Mouse (Mus musculus): ENCODE measurements around the gene Tmem229b.

Gene Tmem229b

GRCm38 (mm10) chr12:78915561-78915960, 91.9 kb downstream of the Tmem229b start:
- in situ Hi-C loops (cut with MboI; ENCODE audit: unreplicated experiment in 2 of 2) = loop anchor here (5.0 to 25.0 kb wide), 7 partner anchors 177 to 1921 kb away; no protein-coding TSS in a partner anchor

- in situ Hi-C loops (cut with MboI; ENCODE audit: unreplicated experiment in 2 of 2) = loop anchor here (10.0 to 25.0 kb wide), 4 partner anchors 840 to 1920 kb away; no protein-coding TSS in a partner anchor
Measured at GRCm38 (mm10) chr12:78914458-78914857, 93.0 kb downstream of the Tmem229b start.

Data from v-Abl transformed pro-B cells (cell line).